Mouse (Mus musculus) megakaryocyte, embryonic 14.5 days (primary cell): ENCODE measurements around the gene Wdr49.

Experiments used
- FLI1 ChIP-seq: IDR thresholded peaks from 2 replicates; pipeline ENCODE4 v1.6.1; 2012; ENCODE audit warnings: low read length, inconsistent platforms, mixed read lengths
- GATA1 ChIP-seq: IDR thresholded peaks from 3 replicates; pipeline ENCODE4 v1.6.1; 2012; ENCODE audit warnings: mixed read lengths, low read length, inconsistent platforms, borderline replicate concordance

DNA sequence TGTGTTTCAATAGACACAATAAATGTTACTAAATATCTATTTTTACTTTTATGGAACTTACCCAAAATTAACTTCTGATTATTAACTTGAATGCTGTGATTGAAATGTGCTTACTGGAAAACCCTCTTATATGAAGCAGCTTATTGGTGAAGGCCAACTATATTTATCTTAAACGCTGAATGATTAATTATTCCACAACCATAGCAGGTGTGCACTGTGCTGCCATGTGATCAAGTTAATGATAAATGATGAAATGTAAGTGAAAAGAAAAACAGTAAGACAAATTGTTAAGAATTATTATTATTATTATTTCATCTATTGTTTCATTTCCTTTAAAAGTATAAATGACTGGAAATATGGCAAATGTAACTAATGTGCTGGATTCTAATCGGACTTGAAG, 212.0 kb downstream of the Wdr49 start, which contains the start of gene Serpini2:
- no peak for TF ChIP-seq GATA1
- TF ChIP-seq FLI1: no peak
